Mouse (Mus musculus) MEL (cell line): ENCODE results near the gene Erg. TPM values are rescaled to one million over a fixed set of nuclear protein-coding genes. Genes with fewer than 3 reads are reported as not detected.

Source experiments
- DNase-seq: peaks from one replicate; pipeline ENCODE4 v3.0.0; 2011; ENCODE audit warnings: low read depth, low spot score
- H3K27ac ChIP-seq: 2 replicates; pipeline ENCODE4 v1.5.1; 2012; ENCODE audit warnings: low read depth, mild to moderate bottlenecking, control low read depth, low read length, moderate library complexity; ENCODE audit not compliant: control insufficient read depth
- H3K27me3 ChIP-seq, 2 experiments: fragments of 150-350 bp in 1 of 2; sonication (generic) in 1 of 2; 2 replicates each; pipeline ENCODE4 v1.6.1; 2012; ENCODE audit warnings: low read length in 2 of 2, mild to moderate bottlenecking in 2 of 2, improper control_type of control experiment in 1 of 2, moderate library complexity in 1 of 2; ENCODE audit not compliant: insufficient read depth in 2 of 2, control insufficient read depth in 1 of 2
- H3K36me3 ChIP-seq, 2 experiments: 2 replicates each; pipeline ENCODE4 v1.6.1; 2012 to 2014; ENCODE audit warnings: low read length in 2 of 2, improper control_type of control experiment in 1 of 2, inconsistent platforms in 1 of 2, mild to moderate bottlenecking in 1 of 2; ENCODE audit not compliant: insufficient read depth in 2 of 2, control insufficient read depth in 1 of 2
- H3K4me1 ChIP-seq, 2 experiments: fragments of 150-350 bp in 1 of 2; sonication (generic) in 1 of 2; 2 replicates each; pipeline ENCODE4 v1.6.1; 2012; ENCODE audit warnings: low read length in 2 of 2, improper control_type of control experiment in 1 of 2, mild to moderate bottlenecking in 1 of 2; ENCODE audit not compliant: insufficient read depth in 2 of 2, control insufficient read depth in 1 of 2
- H3K4me3 ChIP-seq, 2 experiments: fragments of 150-350 bp in 1 of 2; sonication (generic) in 1 of 2; 2 replicates each; pipeline ENCODE4 v1.5.1; 2012; ENCODE audit warnings: low read depth in 2 of 2, low read length in 2 of 2, mild to moderate bottlenecking in 2 of 2, moderate library complexity in 2 of 2, control low read depth in 1 of 2, improper control_type of control experiment in 1 of 2; ENCODE audit not compliant: control insufficient read depth in 1 of 2, insufficient read depth in 1 of 2
- H3K79me2 ChIP-seq: 2 replicates; pipeline ENCODE4 v1.6.1; 2012; ENCODE audit warnings: mild to moderate bottlenecking, low read length, moderate library complexity; ENCODE audit not compliant: control insufficient read depth, poor library complexity, insufficient read depth
- H3K9ac ChIP-seq: 2 replicates; pipeline ENCODE4 v1.6.1; 2012; ENCODE audit warnings: low read depth, mild to moderate bottlenecking, control low read depth, low read length, moderate library complexity; ENCODE audit not compliant: control insufficient read depth, poor library complexity, severe bottlenecking
- H3K9me3 ChIP-seq: fragments of 150-350 bp; sonication (generic); replicated peaks from 2 replicates; pipeline ENCODE4 v1.6.1; 2012; ENCODE audit warnings: mild to moderate bottlenecking, low read length, improper control_type of control experiment, moderate library complexity; ENCODE audit not compliant: insufficient read depth
- BHLHE40 ChIP-seq: IDR thresholded peaks from 2 replicates; pipeline ENCODE4 v1.6.1; 2012; ENCODE audit warnings: low read depth, mild to moderate bottlenecking, inconsistent platforms, low read length, improper control_type of control experiment, borderline replicate concordance
- NELFE ChIP-seq: IDR thresholded peaks from 2 replicates; pipeline ENCODE4 v1.6.1; 2011; ENCODE audit warnings: low read depth, low read length, improper control_type of control experiment
- polyA plus RNA-seq, 2 experiments: library from polyadenylated mRNA; stranded (reverse) in 1 of 2; unstranded in 1 of 2; fragments of >175 nt in 1 of 2; fragments of >200 nt in 1 of 2; gene quantifications; 2 replicates each; pipeline versions ENCODE4 v1.2.1 to v1.2.4; 2012; ENCODE audit warnings: low replicate concordance in 2 of 2, low read depth in 1 of 2; ENCODE audit not compliant: insufficient read length in 2 of 2, insufficient read depth in 1 of 2, missing spikeins in 1 of 2
- total RNA-seq: library from RNA; depleted of rRNA; stranded (reverse); fragments of 300-350 nt; gene quantifications from 2 replicates; pipeline ENCODE4 v1.2.3, GENCODE M21; 2012; rRNA removed

Erg gene
- total and polyA plus RNA-seq, 3 experiments: 0.11 to 0.27 TPM; not detected in 1

DNA sequence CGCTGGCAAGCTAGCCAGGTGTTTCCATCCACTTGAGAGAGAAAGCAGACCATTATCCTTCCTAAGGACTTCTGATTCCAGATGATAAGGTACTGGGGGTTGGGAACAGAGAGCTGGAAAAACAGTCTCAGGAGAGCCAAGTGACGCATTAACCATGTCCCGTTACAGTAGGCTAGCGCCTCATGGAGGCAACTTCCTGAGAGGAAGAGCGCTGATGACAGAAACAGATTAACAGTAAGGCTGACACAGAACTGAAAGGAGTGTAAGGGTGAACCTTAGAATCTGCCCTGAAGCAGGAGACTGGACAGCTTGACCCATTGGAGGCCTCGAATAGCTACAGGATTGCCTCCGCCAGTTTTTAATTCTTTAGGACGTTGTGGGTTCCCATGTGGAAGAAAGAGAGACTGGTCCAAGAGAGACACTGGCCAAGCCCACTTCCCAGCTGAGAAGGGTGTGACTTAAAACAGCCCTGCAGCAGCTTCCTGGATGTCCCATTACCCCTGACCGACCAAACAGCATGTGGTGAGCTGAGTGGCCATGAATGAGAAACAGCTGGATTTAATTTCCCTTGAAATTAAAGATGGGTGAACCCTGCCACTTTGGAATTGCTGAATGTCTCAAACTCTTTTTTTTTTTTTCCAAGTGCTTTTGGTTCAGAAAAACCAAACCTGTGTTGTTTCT lies 264.3 kb downstream of the Erg start:
- H3K9ac ChIP-seq: no peak overlapping the region
- no peak for TF ChIP-seq NELFE
- no peak for TF ChIP-seq BHLHE40
- H3K36me3 ChIP-seq: no peaks in the 10 kb centered on the region
- H3K9me3 ChIP-seq: no peaks in the 10 kb centered on the region
- H3K4me1 ChIP-seq: no peaks in the 10 kb centered on the region
- H3K27ac ChIP-seq: no peak overlapping the region
- H3K4me3 ChIP-seq: no peak overlapping the region
- H3K27me3 ChIP-seq: no peaks in the 10 kb centered on the region; a peak in 1 of 4 replicates
- DNase-seq: no peak
- no peaks in the 10 kb centered on the region for H3K79me2 ChIP-seq

Other genes with a start within 250 kb of the Erg start
- gene Ets2, start 115.5 kb upstream of the Erg start, total RNA-seq: 14.3 and 15.9 TPM in 2 replicates
- 10 to 100 TPM in 1 of 2 experiments, not detected in 1; 23.5 TPM for gene Ets2, start 115.5 kb upstream of the Erg start, polyA plus RNA-seq